Mouse (Mus musculus): Measurements from ENCODE around the gene Ift140. TPM values are rescaled to one million over a fixed set of nuclear protein-coding genes. Genes with fewer than 3 reads are reported as not detected.
"Not testable (repeated sequence)": the region's sequence is repeated elsewhere in the genome, so short reads cannot be mapped to it uniquely, and the experiment has no call there.

The Ift140 gene
- total and polyA plus RNA-seq, 3 experiments: 21.8 to 28.0 (median 27.8) TPM

- peak; percentile 96 for DNase-seq
Observed at GRCm38 (mm10) chr17:25115664-25116432, 100.0 kb downstream of the Ift140 start, which contains the start of gene Telo2. Gene Telo2 (minus strand): TSS chr17:25115967.

- peak; percentile 60 for DNase-seq
Observed at GRCm38 (mm10) chr17:25117263-25117662, 101.4 kb downstream of the Ift140 start.

GRCm38 (mm10) chr17:25120406-25120805 is 104.5 kb downstream of the Ift140 start, which contains the start of gene Ptx4:
Gene Ptx4 (plus strand): TSS chr17:25120760.
- no peak for DNase-seq

GRCm38 (mm10) chr17:25123979-25124378 is 108.1 kb downstream of the Ift140 start:
- DNase-seq: no peak

GRCm38 (mm10) chr17:25125442-25126060 is 109.7 kb downstream of the Ift140 start:
- not testable (repeated sequence) for DNase-seq

GRCm38 (mm10) chr17:25127079-25127478 is 111.2 kb downstream of the Ift140 start:
- peak; percentile 69 for DNase-seq

GRCm38 (mm10) chr17:25127681-25128080 is 111.8 kb downstream of the Ift140 start:
- peak; percentile 28 for DNase-seq

- no peak for DNase-seq
Observed at GRCm38 (mm10) chr17:25130060-25130459, 114.2 kb downstream of the Ift140 start.

- peak; percentile 95 for DNase-seq
Observed at GRCm38 (mm10) chr17:25133275-25133698, 117.4 kb downstream of the Ift140 start, which contains the start of gene Clcn7. Gene Clcn7 (plus strand): TSS chr17:25133391.

- DNase-seq: no peak
Observed at GRCm38 (mm10) chr17:25135622-25136021, 119.7 kb downstream of the Ift140 start.

GRCm38 (mm10) chr17:25138803-25139202 is 122.9 kb downstream of the Ift140 start:
- DNase-seq: no peak

GRCm38 (mm10) chr17:25139960-25140359 is 124.1 kb downstream of the Ift140 start:
- no peak for DNase-seq

Other genes with a start within 250 kb of the Ift140 start
- 1 to 10 TPM in 1 of 2 experiments, under 1 TPM in 1; 0.86 to 1.5 TPM for gene Meiob, start 211.8 kb upstream of the Ift140 start, total RNA-seq (2021)
- gene Meiob, start 211.8 kb upstream of the Ift140 start, polyA plus RNA-seq (2012; rRNA removed): not detected in 2 replicates
- gene Hagh, start 175.9 kb upstream of the Ift140 start, total RNA-seq (2021): 100 to 1,000 TPM; 102 to 123 TPM
- gene Hagh, start 175.9 kb upstream of the Ift140 start, polyA plus RNA-seq (2012; rRNA removed): 115 and 137 TPM in 2 replicates
- 10 to 100 TPM; 25.4 to 43.4 TPM for gene Fahd1, start 165.7 kb upstream of the Ift140 start, total RNA-seq (2021)
- 11.7 and 16.6 TPM in 2 replicates for gene Fahd1, start 165.7 kb upstream of the Ift140 start, polyA plus RNA-seq (2012; rRNA removed)
- gene Igfals, start 150.1 kb upstream of the Ift140 start, total RNA-seq (2021): 1 to 10 TPM; 5.5 to 6.7 TPM
- 11.2 and 18.5 TPM in 2 replicates for gene Igfals, start 150.1 kb upstream of the Ift140 start, polyA plus RNA-seq (2012; rRNA removed)
- 10 to 100 TPM; 53.1 to 56.6 TPM for gene Nubp2, start 129.7 kb upstream of the Ift140 start, total RNA-seq (2021)
- 38.5 and 55.9 TPM in 2 replicates for gene Nubp2, start 129.7 kb upstream of the Ift140 start, polyA plus RNA-seq (2012; rRNA removed)
- gene Spsb3, start 129.4 kb upstream of the Ift140 start, total RNA-seq (2021): 10 to 100 TPM; 30.8 to 33.1 TPM
- gene Spsb3, start 129.4 kb upstream of the Ift140 start, polyA plus RNA-seq (2012; rRNA removed): 144 and 179 TPM in 2 replicates
- gene Eme2, start 121.0 kb upstream of the Ift140 start, total RNA-seq (2021): 10 to 100 TPM; 39.9 to 48.0 TPM
- gene Eme2, start 121.0 kb upstream of the Ift140 start, polyA plus RNA-seq (2012; rRNA removed): 58.3 and 58.4 TPM in 2 replicates
- gene Mrps34, start 121.0 kb upstream of the Ift140 start, total RNA-seq (2021): 100 to 1,000 TPM; 130 to 150 TPM
- 547 and 570 TPM in 2 replicates for gene Mrps34, start 121.0 kb upstream of the Ift140 start, polyA plus RNA-seq (2012; rRNA removed)
- gene Nme3, start 119.6 kb upstream of the Ift140 start, total RNA-seq (2021): 10 to 100 TPM; 70.1 to 73.7 TPM
- 116 and 124 TPM in 2 replicates for gene Nme3, start 119.6 kb upstream of the Ift140 start, polyA plus RNA-seq (2012; rRNA removed)
- gene Mapk8ip3, start 79.1 kb upstream of the Ift140 start, total RNA-seq (2021): 100 to 1,000 TPM in 1 of 2 experiments, 10 to 100 TPM in 1; 86.6 to 129 TPM
- gene Mapk8ip3, start 79.1 kb upstream of the Ift140 start, polyA plus RNA-seq (2012; rRNA removed): 205 and 241 TPM in 2 replicates
- 10 to 100 TPM; 26.7 to 39.1 TPM for gene Jpt2, start 55.4 kb upstream of the Ift140 start, total RNA-seq (2021)
- 2.3 and 4.6 TPM in 2 replicates for gene Jpt2, start 55.4 kb upstream of the Ift140 start, polyA plus RNA-seq (2012; rRNA removed)
- gene Cramp1l, start 297 bp upstream of the Ift140 start, total RNA-seq (2021): 10 to 100 TPM; 17.8 to 18.2 TPM
- gene Cramp1l, start 297 bp upstream of the Ift140 start, polyA plus RNA-seq (2012; rRNA removed): 15.4 and 16.7 TPM in 2 replicates
- 10 to 100 TPM; 32.2 to 44.8 TPM for gene Tmem204, start 67.5 kb downstream of the Ift140 start, total RNA-seq (2021)
- gene Tmem204, start 67.5 kb downstream of the Ift140 start, polyA plus RNA-seq (2012; rRNA removed): 59.2 and 64.1 TPM in 2 replicates
- gene Telo2, start 99.9 kb downstream of the Ift140 start, total RNA-seq (2021): 10 to 100 TPM; 16.4 to 24.5 TPM
- 15.5 and 15.7 TPM in 2 replicates for gene Telo2, start 99.9 kb downstream of the Ift140 start, polyA plus RNA-seq (2012; rRNA removed)
- not detected for gene Ptx4, start 104.7 kb downstream of the Ift140 start, total RNA-seq (2021)
- gene Ptx4, start 104.7 kb downstream of the Ift140 start, polyA plus RNA-seq (2012; rRNA removed): not detected in 2 replicates
- 10 to 100 TPM; 38.3 to 48.6 TPM for gene Clcn7, start 117.3 kb downstream of the Ift140 start, total RNA-seq (2021)
- gene Clcn7, start 117.3 kb downstream of the Ift140 start, polyA plus RNA-seq (2012; rRNA removed): 33.9 and 37.4 TPM in 2 replicates
- under 1 TPM in 1 of 2 experiments, not detected in 1; 0.12 TPM for gene Ccdc154, start 146.4 kb downstream of the Ift140 start, total RNA-seq (2021)
- 0.03 and 0.07 TPM in 2 replicates for gene Ccdc154, start 146.4 kb downstream of the Ift140 start, polyA plus RNA-seq (2012; rRNA removed)
- not detected for gene Gm38655, start 159.4 kb downstream of the Ift140 start, total RNA-seq (2021)
- gene Gm38655, start 159.4 kb downstream of the Ift140 start, polyA plus RNA-seq (2012; rRNA removed): not detected in 2 replicates
- gene BC003965, start 168.5 kb downstream of the Ift140 start, total RNA-seq (2021): 10 to 100 TPM; 16.7 to 24.4 TPM
- gene BC003965, start 168.5 kb downstream of the Ift140 start, polyA plus RNA-seq (2012; rRNA removed): 24.0 and 25.7 TPM in 2 replicates
- gene Unkl, start 172.3 kb downstream of the Ift140 start, total RNA-seq (2021): 10 to 100 TPM; 14.0 to 18.1 TPM
- 23.7 and 30.3 TPM in 2 replicates for gene Unkl, start 172.3 kb downstream of the Ift140 start, polyA plus RNA-seq (2012; rRNA removed)
- 10 to 100 TPM; 50.4 to 50.6 TPM for gene Gnptg, start 224.0 kb downstream of the Ift140 start, total RNA-seq (2021)
- gene Gnptg, start 224.0 kb downstream of the Ift140 start, polyA plus RNA-seq (2012; rRNA removed): 32.6 and 40.0 TPM in 2 replicates
- gene Tsr3, start 224.1 kb downstream of the Ift140 start, total RNA-seq (2021): 10 to 100 TPM; 18.5 to 25.1 TPM
- 24.1 and 28.9 TPM in 2 replicates for gene Tsr3, start 224.1 kb downstream of the Ift140 start, polyA plus RNA-seq (2012; rRNA removed)
- gene Baiap3, start 240.3 kb downstream of the Ift140 start, total RNA-seq (2021): 10 to 100 TPM in 1 of 2 experiments, 1 to 10 TPM in 1; 9.7 to 10.1 TPM
- 84.6 and 90.0 TPM in 2 replicates for gene Baiap3, start 240.3 kb downstream of the Ift140 start, polyA plus RNA-seq (2012; rRNA removed)